Mouse (Mus musculus) cerebellum, adult 2 months (tissue): ENCODE results near the gene Fbn1. TPM values are rescaled to one million over a fixed set of nuclear protein-coding genes. Genes with fewer than 3 reads are reported as not detected.

Source experiments
- DNase-seq, 2 experiments: peaks; one replicate each; pipeline ENCODE4 v3.0.0; 2021
- H3K27ac ChIP-seq: fragments of 200-500 bp; 2 replicates; pipeline ENCODE4 v1.5.1; 2012; ENCODE audit warnings: low read length, control low read depth, inconsistent platforms; ENCODE audit not compliant: insufficient read depth
- H3K27me3 ChIP-seq: fragments of 200-500 bp; 2 replicates; pipeline ENCODE4 v1.6.1; 2012; ENCODE audit warnings: inconsistent platforms, mild to moderate bottlenecking, low read length, moderate library complexity; ENCODE audit not compliant: control insufficient read depth, insufficient read depth
- H3K4me1 ChIP-seq: fragments of 200-500 bp; 2 replicates; pipeline ENCODE4 v1.6.1; 2011; ENCODE audit warnings: low read length; ENCODE audit not compliant: control insufficient read depth, insufficient read depth
- H3K4me3 ChIP-seq: fragments of 200-500 bp; replicated peaks from 2 replicates; pipeline ENCODE3; 2011; ENCODE audit warnings: mild to moderate bottlenecking, low read depth, low read length, control low read depth; ENCODE audit not compliant: insufficient read depth
- CTCF ChIP-seq: fragments of 200-500 bp; IDR thresholded peaks from 2 replicates; pipeline ENCODE4 v1.5.1; 2011; ENCODE audit warnings: low read depth, mild to moderate bottlenecking, control low read depth, low read length, moderate library complexity, borderline replicate concordance; ENCODE audit not compliant: insufficient read depth
- POLR2A ChIP-seq: fragments of 200-500 bp; IDR thresholded peaks from 2 replicates; pipeline ENCODE4 v1.6.1; 2011; ENCODE audit warnings: low read length, control low read depth, borderline replicate concordance; ENCODE audit not compliant: insufficient read depth
- WGBS: fragments of 180-500 bp; shearing (Covaris S2); methylation state at CpG from one replicate; pipeline ENCODE4 v1.1.7; 2018; 5-methylcytosine and 5-hydroxymethylcytosine counted together
- polyA plus RNA-seq: library from polyadenylated mRNA; depleted of rRNA; stranded (reverse); fragments of >200 nt; gene quantifications from 2 replicates; pipeline ENCODE4 v1.2.3, GENCODE M21; 2012

Gene Fbn1
- polyA plus RNA-seq, 1 experiment: 1.2 TPM

GRCm38 (mm10) chr2:125508381-125508780 is 588 bp upstream of the Fbn1 start:
- no peak overlapping the region for H3K4me3 ChIP-seq
- H3K27ac ChIP-seq: no peak overlapping the region
- TF ChIP-seq CTCF: no peak
- peaks cover 2% of the 10 kb centered on the region; the same call in 1 of the 2 replicates for H3K27me3 ChIP-seq
- WGBS: 95% methylated on average over 5 of the region's 5 CpGs
- no peak for DNase-seq
- H3K4me1 ChIP-seq: peaks cover 5% of the 10 kb centered on the region; the same call in 1 of the 2 replicates

- DNase-seq: no peak
- TF ChIP-seq POLR2A (no peak), CTCF (no peak)
- Histone ChIP-seq H3K27me3 (peaks cover 2% of the 10 kb centered on the region; the same call in 1 of the 2 replicates), H3K27ac (no peak overlapping the region), H3K4me1 (peaks cover 5% of the 10 kb centered on the region; the same call in 1 of the 2 replicates), H3K4me3 (peak overlapping the region; percentile 62)
- 4% methylated on average over 37 of the region's 37 CpGs for WGBS
These were observed 1.3 kb downstream of the Fbn1 start for GRCm38 (mm10) chr2:125506316-125507054.

- no peak overlapping the region for H3K27ac ChIP-seq
- H3K4me1 ChIP-seq: peaks cover 5% of the 10 kb centered on the region; the same call in 1 of the 2 replicates
- peak overlapping the region; percentile 62 for H3K4me3 ChIP-seq
- WGBS: under 1% methylated on average over 48 of the region's 48 CpGs
- DNase-seq: peak in 1 of 2 experiments; percentile 21
- H3K27me3 ChIP-seq: peaks cover 2% of the 10 kb centered on the region; the same call in 1 of the 2 replicates
- TF ChIP-seq CTCF (no peak), POLR2A (no peak)
These were observed 2.0 kb downstream of the Fbn1 start for GRCm38 (mm10) chr2:125505746-125506315.

- Histone ChIP-seq H3K27me3 (peaks cover 2% of the 10 kb centered on the region; the same call in 1 of the 2 replicates), H3K27ac (no peak within 1 kb of the TSS), H3K4me1 (peaks cover 5% of the 10 kb centered on the region; the same call in 1 of the 2 replicates), H3K4me3 (peak within 1 kb of the TSS; percentile 62)
- DNase-seq: peak; percentile 22 to 34
- WGBS: 1% methylated on average over 45 of the region's 45 CpGs
- TF ChIP-seq CTCF: no peak
- TF ChIP-seq POLR2A: no peak
These were observed 2.6 kb downstream of the Fbn1 start, which contains the start of gene Gm9913 for GRCm38 (mm10) chr2:125505006-125505745. Gene Gm9913, plus strand, starts transcription at chr2:125505089.

GRCm38 (mm10) chr2:125501526-125501925 is 6.3 kb downstream of the Fbn1 start:
- H3K4me1 ChIP-seq: peaks cover 7% of the 10 kb centered on the region
- H3K4me3 ChIP-seq: no peak overlapping the region
- TF ChIP-seq CTCF (no peak), POLR2A (no peak)
- no peak overlapping the region for H3K27ac ChIP-seq
- DNase-seq: no peak
- H3K27me3 ChIP-seq: peaks cover 2% of the 10 kb centered on the region; the same call in 1 of the 2 replicates

- H3K27ac ChIP-seq: no peak overlapping the region
- TF ChIP-seq CTCF: no peak
- TF ChIP-seq POLR2A: no peak
- 95% methylated on average over 7 of the region's 7 CpGs for WGBS
These were observed 9.6 kb downstream of the Fbn1 start for GRCm38 (mm10) chr2:125498216-125498615.

GRCm38 (mm10) chr2:125496696-125497095 is 11.1 kb downstream of the Fbn1 start:
- DNase-seq: peak; percentile 30 to 58
- 25% methylated on average over 5 of the region's 5 CpGs for whole genome bisulfite sequencing
- TF ChIP-seq CTCF: no peak
- TF ChIP-seq POLR2A: no peak
- H3K4me1 ChIP-seq: peaks cover 7% of the 10 kb centered on the region; the same call in 1 of the 2 replicates
- no peak overlapping the region for H3K4me3 ChIP-seq
- H3K27me3 ChIP-seq: no peaks in the 10 kb centered on the region
- no peak overlapping the region for H3K27ac ChIP-seq

More at GRCm38 (mm10) chr2:125498216-125498615, 9.6 kb downstream of the Fbn1 start:
- Histone ChIP-seq H3K27me3 (no peaks in the 10 kb centered on the region), H3K4me3 (no peak overlapping the region), H3K4me1 (peaks cover 7% of the 10 kb centered on the region; the same call in 1 of the 2 replicates)
- no peak for DNase-seq
